Mouse (Mus musculus) lung, postnatal 25 days (tissue): ENCODE results near the gene Ndufa6.
"Not testable (repeated sequence)": the region's sequence is repeated elsewhere in the genome, so short reads cannot be mapped to it uniquely, and the experiment has no call there.

Experiments used
- DNase-seq: peaks from one replicate; pipeline ENCODE4 v3.0.0; 2022; ENCODE audit warnings: low spot score

Gene Ndufa6

GRCm38 (mm10) chr15:82354126-82354945, at the start of gene Ndufa6:
TSS of gene Ndufa6 (minus strand) at chr15:82354322.
- DNase-seq = peak; percentile 98

- no peak for DNase-seq
Observed at GRCm38 (mm10) chr15:82403606-82404005, 49.5 kb upstream of the Ndufa6 start.

GRCm38 (mm10) chr15:82402741-82403140, 48.6 kb upstream of the Ndufa6 start:
- no peak for DNase-seq

- no peak for DNase-seq
Observed at GRCm38 (mm10) chr15:82402106-82402505, 48.0 kb upstream of the Ndufa6 start.

- DNase-seq = no peak
Observed at GRCm38 (mm10) chr15:82401516-82401915, 47.4 kb upstream of the Ndufa6 start.

GRCm38 (mm10) chr15:82395955-82396354, 41.8 kb upstream of the Ndufa6 start:
- DNase-seq = not testable (repeated sequence)

- DNase-seq = not testable (repeated sequence)
Observed at GRCm38 (mm10) chr15:82393922-82394321, 39.8 kb upstream of the Ndufa6 start, which contains the start of gene Cyp2d11. TSS of gene Cyp2d11 (minus strand) at chr15:82394022.

GRCm38 (mm10) chr15:82389916-82390315, 35.8 kb upstream of the Ndufa6 start:
- DNase-seq = not testable (repeated sequence)

- no peak for DNase-seq
Observed at GRCm38 (mm10) chr15:82385729-82386128, 31.6 kb upstream of the Ndufa6 start.

GRCm38 (mm10) chr15:82382441-82382840, 28.3 kb upstream of the Ndufa6 start:
- DNase-seq = no peak

GRCm38 (mm10) chr15:82380714-82381062, 26.6 kb upstream of the Ndufa6 start:
- no peak for DNase-seq

GRCm38 (mm10) chr15:82379871-82380713, 26.0 kb upstream of the Ndufa6 start, which contains the start of gene Cyp2d22:
TSS of gene Cyp2d22 (minus strand) at chr15:82380260.
- DNase-seq = peak; percentile 59

GRCm38 (mm10) chr15:82379511-82379870, 25.4 kb upstream of the Ndufa6 start:
- DNase-seq = no peak

- DNase-seq = peak; percentile 44
Observed at GRCm38 (mm10) chr15:82378261-82379180, 24.4 kb upstream of the Ndufa6 start.

GRCm38 (mm10) chr15:82377701-82378100, 23.6 kb upstream of the Ndufa6 start:
- no peak for DNase-seq

- DNase-seq = peak; percentile 81
Observed at GRCm38 (mm10) chr15:82376393-82377138, 22.4 kb upstream of the Ndufa6 start.

- no peak for DNase-seq
Observed at GRCm38 (mm10) chr15:82375855-82376254, 21.7 kb upstream of the Ndufa6 start.

GRCm38 (mm10) chr15:82374437-82374836, 20.3 kb upstream of the Ndufa6 start:
- DNase-seq = no peak

GRCm38 (mm10) chr15:82372991-82373390, 18.9 kb upstream of the Ndufa6 start:
- DNase-seq = no peak

- DNase-seq = no peak
Observed at GRCm38 (mm10) chr15:82372446-82372845, 18.3 kb upstream of the Ndufa6 start.

GRCm38 (mm10) chr15:82368851-82369250, 14.7 kb upstream of the Ndufa6 start:
- no peak for DNase-seq
